Mouse (Mus musculus): ENCODE measurements around the gene Ppm1m. TPM values are rescaled to one million over a fixed set of nuclear protein-coding genes. Genes with fewer than 3 reads are reported as not detected.

The Ppm1m gene
- polyA plus RNA-seq, 1 experiment = 20.2 TPM

- H3ac ChIP-seq (ENCODE audit: control insufficient read depth, insufficient read length) = no peak overlapping the region
- peaks cover 25% of the 10 kb centered on the region for H3K27me3 ChIP-seq (ENCODE audit: control insufficient read depth, insufficient read depth, insufficient read length)
- H3K36me3 ChIP-seq (ENCODE audit: control insufficient read depth, insufficient read depth) = no peaks in the 10 kb centered on the region
- H3K79me2 ChIP-seq (ENCODE audit: control insufficient read depth, insufficient read depth) = no peaks in the 10 kb centered on the region
- TF ChIP-seq MYOD1 (IDR thresholded peaks at IDR 0.05; ENCODE audit: control insufficient read depth in 1 of 3, insufficient read length in 2 of 3, low read depth in 2 of 3) = no peak
- TF ChIP-seq CEBPB (IDR thresholded peaks at IDR 0.05; ENCODE audit: insufficient read depth, poor library complexity, severe bottlenecking) = no peak
- no peak for TF ChIP-seq E2F4 (IDR thresholded peaks at IDR 0.05; ENCODE audit: insufficient read depth)
- TF ChIP-seq SRF (IDR thresholded peaks at IDR 0.05; ENCODE audit: control insufficient read depth, insufficient read length, low read depth) = no peak
- TF ChIP-seq REST (IDR thresholded peaks at IDR 0.05; ENCODE audit: insufficient read depth, insufficient read length) = no peak
- no peak overlapping the region for H3K4me2 ChIP-seq (ENCODE audit: low read depth)
- no peak overlapping the region for H3K4me3 ChIP-seq
Measured at GRCm38 (mm10) chr9:106227790-106228429, 28.4 kb upstream of the Ppm1m start.

- TF ChIP-seq POLR2A (IDR thresholded peaks at IDR 0.05; ENCODE audit: insufficient read length, low read depth) (no peak), TCF3 (IDR thresholded peaks at IDR 0.05; ENCODE audit: insufficient read length, low read depth) (no peak), SRF (IDR thresholded peaks at IDR 0.05; ENCODE audit: control insufficient read depth, insufficient read length, low read depth) (no peak), POLR2AphosphoS2 (IDR thresholded peaks at IDR 0.05; ENCODE audit: insufficient read length, low read depth) (no peak), MYOG (IDR thresholded peaks at IDR 0.05; ENCODE audit: control insufficient read depth in 1 of 3, insufficient read depth in 1 of 3, insufficient read length in 2 of 3, low read depth in 2 of 3) (no peak), REST (IDR thresholded peaks at IDR 0.05; ENCODE audit: insufficient read depth, insufficient read length) (no peak), CEBPB (IDR thresholded peaks at IDR 0.05; ENCODE audit: insufficient read depth, poor library complexity, severe bottlenecking) (no peak), TCF12 (IDR thresholded peaks at IDR 0.05; ENCODE audit: insufficient read depth, poor library complexity, severe bottlenecking) (no peak), USF1 (IDR thresholded peaks at IDR 0.05; ENCODE audit: low read depth) (no peak), E2F4 (IDR thresholded peaks at IDR 0.05; ENCODE audit: insufficient read depth) (no peak), MYOD1 (IDR thresholded peaks at IDR 0.05; ENCODE audit: control insufficient read depth in 1 of 3, insufficient read length in 2 of 3, low read depth in 2 of 3) (no peak), MAX (IDR thresholded peaks at IDR 0.05; ENCODE audit: low read depth) (no peak)
- no peak overlapping the region for H3ac ChIP-seq (ENCODE audit: control insufficient read depth, insufficient read length)
- H3K4me3 ChIP-seq = no peak overlapping the region
- no peaks in the 10 kb centered on the region for H3K36me3 ChIP-seq (ENCODE audit: control insufficient read depth, insufficient read depth)
- no peaks in the 10 kb centered on the region for H3K79me2 ChIP-seq (ENCODE audit: control insufficient read depth, insufficient read depth)
- peaks cover 25% of the 10 kb centered on the region for H3K27me3 ChIP-seq (ENCODE audit: control insufficient read depth, insufficient read depth, insufficient read length)
- no peak overlapping the region for H3K4me2 ChIP-seq (ENCODE audit: low read depth)
Measured at GRCm38 (mm10) chr9:106226151-106226682, 26.7 kb upstream of the Ppm1m start.

GRCm38 (mm10) chr9:106225469-106226150 is 26.1 kb upstream of the Ppm1m start:
- H3K36me3 ChIP-seq (ENCODE audit: control insufficient read depth, insufficient read depth) = no peaks in the 10 kb centered on the region
- no peaks in the 10 kb centered on the region for H3K79me2 ChIP-seq (ENCODE audit: control insufficient read depth, insufficient read depth)
- no peak for TF ChIP-seq MYOG (IDR thresholded peaks at IDR 0.05; ENCODE audit: control insufficient read depth in 1 of 3, insufficient read depth in 1 of 3, insufficient read length in 2 of 3, low read depth in 2 of 3)
- TF ChIP-seq REST (IDR thresholded peaks at IDR 0.05; ENCODE audit: insufficient read depth, insufficient read length) = no peak
- TF ChIP-seq POLR2AphosphoS2 (IDR thresholded peaks at IDR 0.05; ENCODE audit: insufficient read length, low read depth) = no peak
- no peak for TF ChIP-seq POLR2A (IDR thresholded peaks at IDR 0.05; ENCODE audit: insufficient read length, low read depth)
- TF ChIP-seq TCF12 (IDR thresholded peaks at IDR 0.05; ENCODE audit: insufficient read depth, poor library complexity, severe bottlenecking) = no peak
- no peak for TF ChIP-seq SRF (IDR thresholded peaks at IDR 0.05; ENCODE audit: control insufficient read depth, insufficient read length, low read depth)
- no peak for TF ChIP-seq MAX (IDR thresholded peaks at IDR 0.05; ENCODE audit: low read depth)
- no peak for TF ChIP-seq MYOD1 (IDR thresholded peaks at IDR 0.05; ENCODE audit: control insufficient read depth in 1 of 3, insufficient read length in 2 of 3, low read depth in 2 of 3)
- no peak for TF ChIP-seq TCF3 (IDR thresholded peaks at IDR 0.05; ENCODE audit: insufficient read length, low read depth)
- no peak for TF ChIP-seq USF1 (IDR thresholded peaks at IDR 0.05; ENCODE audit: low read depth)
- H3K4me2 ChIP-seq (ENCODE audit: low read depth) = no peak overlapping the region
- H3K4me3 ChIP-seq = no peak overlapping the region
- H3ac ChIP-seq (ENCODE audit: control insufficient read depth, insufficient read length) = no peak overlapping the region
- H3K27me3 ChIP-seq (ENCODE audit: control insufficient read depth, insufficient read depth, insufficient read length) = peaks cover 25% of the 10 kb centered on the region

GRCm38 (mm10) chr9:106222994-106223393 is 23.4 kb upstream of the Ppm1m start:
- H3K4me2 ChIP-seq (ENCODE audit: low read depth) = no peak overlapping the region
- no peaks in the 10 kb centered on the region for H3K36me3 ChIP-seq (ENCODE audit: control insufficient read depth, insufficient read depth)
- no peaks in the 10 kb centered on the region for H3K79me2 ChIP-seq (ENCODE audit: control insufficient read depth, insufficient read depth)
- no peak overlapping the region for H3K4me3 ChIP-seq
- no peak overlapping the region for H3ac ChIP-seq (ENCODE audit: control insufficient read depth, insufficient read length)
- TF ChIP-seq POLR2AphosphoS2 (IDR thresholded peaks at IDR 0.05; ENCODE audit: insufficient read length, low read depth) (no peak), TCF12 (IDR thresholded peaks at IDR 0.05; ENCODE audit: insufficient read depth, poor library complexity, severe bottlenecking) (no peak), TCF3 (IDR thresholded peaks at IDR 0.05; ENCODE audit: insufficient read length, low read depth) (no peak), REST (IDR thresholded peaks at IDR 0.05; ENCODE audit: insufficient read depth, insufficient read length) (no peak), USF1 (IDR thresholded peaks at IDR 0.05; ENCODE audit: low read depth) (no peak), E2F4 (IDR thresholded peaks at IDR 0.05; ENCODE audit: insufficient read depth) (no peak), MYOD1 (IDR thresholded peaks at IDR 0.05; ENCODE audit: control insufficient read depth in 1 of 3, insufficient read length in 2 of 3, low read depth in 2 of 3) (no peak), MYOG (IDR thresholded peaks at IDR 0.05; ENCODE audit: control insufficient read depth in 1 of 3, insufficient read depth in 1 of 3, insufficient read length in 2 of 3, low read depth in 2 of 3) (no peak), SRF (IDR thresholded peaks at IDR 0.05; ENCODE audit: control insufficient read depth, insufficient read length, low read depth) (no peak), POLR2A (IDR thresholded peaks at IDR 0.05; ENCODE audit: insufficient read length, low read depth) (no peak), MAX (IDR thresholded peaks at IDR 0.05; ENCODE audit: low read depth) (no peak), CEBPB (IDR thresholded peaks at IDR 0.05; ENCODE audit: insufficient read depth, poor library complexity, severe bottlenecking) (no peak)
- H3K27me3 ChIP-seq (ENCODE audit: control insufficient read depth, insufficient read depth, insufficient read length) = peaks cover 25% of the 10 kb centered on the region

All from myocyte (in vitro differentiated cells).